Mouse (Mus musculus) erythroid progenitor cell, adult 5-6 weeks (primary cell): ENCODE measurements around the gene Alad. TPM values are rescaled to one million over a fixed set of nuclear protein-coding genes. Genes with fewer than 3 reads are reported as not detected.
"Not testable (repeated sequence)": the region's sequence is repeated elsewhere in the genome, so short reads cannot be mapped to it uniquely, and the experiment has no call there.

Source experiments
- ATAC-seq: replicated peaks from 2 replicates; pipeline ENCODE4 v1.8.0; 2016; ENCODE audit warnings: moderate number of reproducible peaks, mild to moderate bottlenecking, moderate TSS enrichment, inconsistent platforms; ENCODE audit not compliant: poor library complexity, low FRiP score, severe bottlenecking
- total RNA-seq, 2 experiments: library from RNA; stranded (forward) in 1 of 2; stranded (reverse) in 1 of 2; fragments of 150-400 nt in 1 of 2; fragments of 186-747, 209-891 nt in 1 of 2; gene quantifications; 2 replicates each; pipeline versions ENCODE4 v1.2.3 to v1.2.4; 2015 to 2017; ENCODE audit warnings: low replicate concordance in 2 of 2

Gene Alad
- total RNA-seq, 2 experiments from 2014 or later: 271 to 510 TPM

DNA sequence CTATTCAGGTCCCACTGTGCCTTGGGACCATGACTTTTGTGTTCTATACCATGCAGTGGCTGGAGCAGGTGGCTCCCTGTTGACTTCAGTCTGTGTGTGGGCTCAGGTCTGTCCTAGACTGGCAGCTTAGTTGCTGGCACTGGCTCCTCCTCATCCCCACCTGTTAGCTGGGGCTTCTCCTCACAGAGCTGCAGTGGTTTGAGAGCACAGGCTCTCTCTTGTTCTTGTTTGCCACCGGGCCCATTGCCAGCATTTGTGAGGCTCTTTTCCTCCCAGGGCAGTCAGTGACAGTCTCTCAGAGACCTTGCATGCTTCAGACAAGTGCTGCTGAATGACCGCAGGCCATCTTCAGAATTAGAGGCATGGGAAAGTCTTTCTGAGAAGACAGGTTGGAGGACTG is 27.0 kb downstream of the Alad start:
- ATAC-seq: no peak

DNA sequence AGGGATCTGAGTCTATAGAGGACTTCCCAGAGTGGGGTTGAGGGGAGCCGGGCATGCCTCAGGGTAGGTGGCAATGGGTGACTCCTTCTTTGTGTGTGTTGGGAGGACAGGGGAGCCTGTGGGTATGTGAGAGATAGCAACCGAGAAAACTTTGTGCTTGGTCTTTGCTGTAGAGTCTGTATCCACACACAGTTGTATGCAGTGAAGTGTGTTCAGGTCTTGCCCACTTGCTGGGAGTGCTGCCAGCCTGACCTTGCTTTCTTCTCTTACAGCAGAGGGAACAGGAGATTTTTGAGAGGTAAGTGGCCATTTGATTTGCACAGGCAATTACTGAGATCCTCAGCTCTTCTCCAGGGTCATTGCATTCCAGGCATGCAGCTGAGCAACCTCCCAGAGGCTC is 31.8 kb downstream of the Alad start:
- no peak for ATAC-seq

DNA sequence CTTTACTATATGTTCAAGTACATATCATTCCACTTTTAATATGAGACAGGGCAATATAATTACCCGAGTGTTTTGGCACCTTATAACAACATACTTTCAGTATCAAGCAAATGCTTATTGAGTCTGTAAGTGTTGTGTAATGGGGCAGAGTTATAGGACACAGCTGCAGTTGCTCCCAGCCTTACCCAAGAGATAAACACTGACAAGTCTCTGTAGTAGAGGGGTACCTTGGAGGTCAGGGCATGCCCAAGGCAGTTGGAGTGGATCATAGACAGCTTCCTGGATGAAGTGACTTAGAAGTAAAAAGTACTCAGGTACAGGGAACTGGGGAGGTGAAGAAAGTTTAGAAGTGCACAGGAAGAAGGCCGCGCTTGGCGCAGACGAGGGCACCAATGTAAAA is 32.5 kb downstream of the Alad start:
- no peak for ATAC-seq

DNA sequence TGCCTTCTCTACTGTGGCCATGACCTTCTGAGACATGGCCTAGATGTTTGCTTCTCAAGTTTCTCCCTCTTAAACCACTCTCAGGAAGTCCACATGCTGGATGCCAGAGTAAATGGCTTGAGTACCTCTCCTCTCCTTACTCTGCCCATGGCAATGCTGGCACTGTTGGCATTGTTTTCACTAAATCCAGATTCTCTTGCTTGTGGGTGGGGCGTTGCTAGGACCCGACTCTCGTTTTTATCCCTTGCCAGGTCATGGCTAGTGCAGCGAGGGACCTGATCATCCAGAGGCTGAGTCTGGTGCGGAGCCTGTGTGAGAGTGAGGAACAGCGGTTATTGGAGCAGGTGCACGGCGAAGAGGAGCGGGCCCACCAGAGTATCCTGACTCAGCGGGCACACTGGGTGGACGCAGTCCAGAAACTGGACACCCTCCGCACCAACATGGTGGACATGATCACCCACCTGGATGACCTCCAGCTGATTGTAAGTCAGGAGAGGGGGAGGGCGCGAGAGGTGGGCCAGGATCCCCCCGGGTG is 33.5 kb downstream of the Alad start:
- ATAC-seq: 0 out of 2 replicates have a peak, but pooled peaks have one; percentile 2

DNA sequence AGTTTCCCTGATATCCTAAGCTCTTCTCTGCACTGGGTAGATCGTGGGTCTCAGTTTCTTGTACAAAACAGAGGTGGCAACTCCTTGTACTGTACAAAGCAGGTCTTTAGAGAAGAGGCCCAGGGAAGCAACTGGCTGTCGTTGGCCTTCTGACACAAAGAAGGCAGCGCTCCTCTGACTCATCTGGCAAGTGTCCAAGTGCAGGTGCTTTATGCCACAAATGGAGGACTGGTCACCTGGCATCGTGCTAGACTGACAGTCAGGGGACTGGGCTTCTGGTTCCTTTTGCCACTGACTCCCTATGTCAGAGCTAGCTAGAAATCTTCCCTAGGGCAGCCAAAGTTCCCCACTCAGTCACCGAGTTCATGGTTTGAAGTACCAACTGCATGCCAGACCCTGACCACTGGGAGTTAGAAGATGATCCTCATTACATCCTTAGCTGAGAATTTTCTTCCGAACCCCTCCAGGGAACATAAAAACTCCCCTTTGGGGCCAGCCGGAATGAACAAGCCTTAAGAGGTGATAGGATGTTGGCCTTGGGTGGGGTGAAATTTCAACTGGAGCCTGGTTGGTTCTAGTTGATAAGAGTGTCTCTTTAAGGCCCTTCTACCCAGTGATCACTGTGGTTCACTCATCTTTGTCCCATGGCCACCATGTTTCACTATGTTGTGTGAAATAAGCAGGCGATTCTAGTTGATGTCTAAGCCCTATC is 34.1 kb downstream of the Alad start:
- ATAC-seq: peak; percentile 83

DNA sequence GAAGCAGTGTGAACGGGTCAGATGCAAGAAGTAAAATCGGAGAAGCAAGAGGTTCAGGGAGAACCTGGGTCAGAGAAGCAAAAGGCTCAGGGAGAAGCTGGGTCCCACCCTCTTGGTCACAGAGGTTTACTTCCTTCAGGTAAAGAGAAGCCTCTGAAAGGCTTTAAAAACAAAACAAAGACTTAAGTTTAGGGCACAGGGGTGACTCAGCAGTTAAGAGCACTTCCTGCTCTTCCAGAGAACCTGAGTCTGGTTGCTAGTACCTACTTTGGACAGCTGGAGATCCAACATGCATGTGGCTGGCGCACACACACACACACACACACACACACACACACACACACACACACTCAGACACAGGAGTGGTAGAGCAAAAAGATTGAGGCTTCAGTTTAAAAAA is 34.8 kb downstream of the Alad start:
- ATAC-seq: no peak

DNA sequence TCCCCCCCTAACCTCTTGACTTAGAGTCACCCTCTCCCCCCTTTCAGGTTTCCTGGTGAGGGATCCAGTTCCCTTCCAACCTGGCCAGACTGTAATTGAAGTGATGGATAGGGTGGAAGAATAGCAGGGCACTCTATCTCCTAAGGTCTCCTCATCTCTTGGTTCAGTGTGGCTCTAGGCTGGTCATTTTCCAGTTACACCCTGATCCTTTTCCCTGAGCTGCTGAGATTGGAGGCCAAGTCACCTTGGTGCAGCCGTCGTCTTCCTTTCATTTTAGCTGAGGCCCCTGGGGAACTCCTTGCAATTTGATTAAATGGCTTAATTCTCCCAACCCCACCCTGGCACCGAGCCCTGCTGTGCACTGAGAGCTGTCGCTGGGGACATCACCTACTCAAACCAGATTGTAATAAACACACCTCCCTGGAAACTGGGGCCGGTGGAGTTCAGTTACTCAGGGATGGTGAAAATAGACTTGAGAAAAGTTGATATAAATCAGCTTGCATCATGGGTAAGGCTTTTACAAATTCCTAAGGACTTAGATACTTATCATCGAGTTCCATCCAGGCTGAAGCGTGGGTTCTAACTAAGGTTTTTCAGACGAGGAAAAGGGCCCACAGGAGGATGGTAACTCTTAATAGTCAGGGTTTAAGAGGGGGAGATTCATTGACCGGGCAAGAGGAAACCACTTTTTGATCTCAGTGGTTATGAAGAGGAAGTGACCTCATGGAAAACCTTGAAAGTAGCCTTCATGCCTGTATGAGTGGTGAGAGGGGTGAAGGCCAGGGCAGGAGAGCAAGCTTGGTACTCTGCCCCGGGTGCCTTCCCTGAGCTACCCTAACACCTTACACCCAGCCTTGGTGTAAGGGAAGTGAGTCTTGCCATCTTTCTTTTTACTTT is 38.8 kb downstream of the Alad start:
- no peak for ATAC-seq

DNA sequence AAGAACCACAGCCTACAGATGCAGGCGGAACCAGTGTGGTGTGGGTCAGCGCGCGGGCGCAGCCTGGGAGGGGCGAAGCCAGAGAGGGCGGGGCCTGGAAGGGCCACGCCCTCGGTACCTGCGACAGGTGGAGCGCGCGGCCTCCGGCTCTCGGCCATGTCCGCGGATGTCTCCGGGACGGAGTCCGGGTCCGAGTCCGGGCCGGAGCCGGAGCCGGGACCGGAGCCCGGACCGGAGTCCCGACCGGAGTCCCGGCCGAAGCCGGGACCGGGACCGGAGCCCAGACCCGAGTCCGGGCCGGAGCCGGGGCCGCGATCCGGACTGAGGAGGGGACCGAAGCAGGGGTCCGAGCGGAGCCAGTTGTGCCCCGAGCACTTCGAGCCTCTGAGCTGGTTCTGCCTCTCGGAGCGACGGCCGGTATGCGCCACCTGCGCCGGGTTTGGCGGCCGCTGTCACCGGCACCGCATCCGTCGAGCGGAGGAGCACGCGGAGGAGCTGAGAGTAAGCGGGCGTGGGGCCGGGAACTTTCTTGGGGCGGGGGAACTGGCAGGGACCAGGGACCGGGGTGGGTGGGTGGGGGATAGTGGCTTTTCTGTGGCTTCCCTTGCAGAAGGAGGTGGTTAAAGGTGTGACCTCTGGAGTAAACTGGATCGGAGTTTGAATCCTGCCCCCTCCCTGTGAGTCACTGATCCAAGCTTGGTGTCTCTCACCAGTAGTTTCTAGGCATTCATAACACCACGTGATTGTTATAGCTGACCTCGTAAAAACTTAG is 39.6 kb downstream of the Alad start, which contains the start of gene Bspry:
TSS of gene Bspry (plus strand) at position 117 of the 772 bp plus-strand sequence.
- ATAC-seq: peak; percentile 69

DNA sequence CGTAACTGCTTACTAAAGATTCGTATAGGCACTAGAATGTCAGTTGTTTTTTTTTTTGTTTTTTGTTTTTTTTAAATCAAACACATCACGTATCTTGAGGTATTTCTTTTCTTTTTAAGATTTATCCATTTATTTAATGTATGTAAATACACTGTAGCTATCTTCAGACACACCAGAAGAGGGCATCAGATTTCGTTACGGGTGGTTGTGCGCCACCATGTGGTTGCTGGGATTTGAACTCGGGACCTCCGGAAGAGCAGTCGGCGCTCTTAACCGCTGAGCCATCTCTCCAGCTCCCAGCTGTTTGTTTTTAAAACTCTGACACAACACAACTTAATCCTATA is 40.2 kb downstream of the Alad start:
- ATAC-seq: not testable (repeated sequence)

DNA sequence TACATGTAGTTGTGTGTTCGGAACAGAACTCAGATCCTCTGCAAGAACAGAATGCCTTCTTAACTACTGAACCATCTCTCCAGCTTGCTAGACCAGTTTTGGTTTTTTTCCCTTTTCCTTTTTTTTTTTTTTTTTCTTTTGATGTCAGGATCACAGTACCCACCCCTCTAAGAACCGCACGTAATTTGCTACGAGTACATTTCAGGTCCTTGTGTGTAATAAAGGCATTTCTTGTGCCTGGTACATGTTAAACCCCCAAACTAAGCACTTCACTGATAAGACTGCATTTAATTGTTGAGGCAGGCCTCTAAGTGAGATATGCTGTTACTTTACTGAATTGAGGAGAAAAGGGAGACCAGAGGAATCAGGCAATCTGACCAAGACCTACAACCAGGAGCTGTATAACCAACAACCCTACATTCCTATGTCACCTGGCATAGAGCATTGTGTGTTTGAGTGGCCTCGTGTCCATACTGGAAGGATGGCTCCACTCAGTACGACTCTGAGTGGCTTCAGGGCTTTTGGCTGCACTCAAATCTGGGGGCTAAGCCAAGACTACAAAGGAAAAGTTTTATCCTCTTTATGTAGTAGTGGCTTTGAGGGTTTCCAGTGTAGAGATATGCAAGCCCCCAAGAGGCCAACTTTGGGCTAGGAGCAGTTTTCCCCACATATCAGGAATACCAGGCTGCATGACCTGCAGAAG is 42.0 kb downstream of the Alad start:
- no peak for ATAC-seq

DNA sequence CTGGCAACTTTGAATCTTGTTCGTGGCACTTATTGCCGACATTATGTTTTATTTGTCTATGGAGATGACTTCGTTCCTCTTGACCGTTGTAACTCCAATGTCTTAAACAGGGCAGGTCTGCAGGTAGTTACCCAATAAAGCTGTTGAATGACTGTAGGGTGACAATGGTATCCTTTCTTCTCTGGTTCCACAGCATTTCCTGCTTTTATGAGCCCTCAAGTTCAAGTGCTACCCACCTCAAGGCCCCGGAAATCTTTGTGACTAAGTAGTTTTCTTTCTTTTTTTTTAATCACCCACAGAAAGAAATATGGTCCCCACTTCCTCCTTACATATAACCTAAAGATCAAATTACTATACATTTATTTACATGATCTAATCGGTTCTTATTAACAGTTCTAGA is 43.9 kb downstream of the Alad start:
- ATAC-seq: no peak

DNA sequence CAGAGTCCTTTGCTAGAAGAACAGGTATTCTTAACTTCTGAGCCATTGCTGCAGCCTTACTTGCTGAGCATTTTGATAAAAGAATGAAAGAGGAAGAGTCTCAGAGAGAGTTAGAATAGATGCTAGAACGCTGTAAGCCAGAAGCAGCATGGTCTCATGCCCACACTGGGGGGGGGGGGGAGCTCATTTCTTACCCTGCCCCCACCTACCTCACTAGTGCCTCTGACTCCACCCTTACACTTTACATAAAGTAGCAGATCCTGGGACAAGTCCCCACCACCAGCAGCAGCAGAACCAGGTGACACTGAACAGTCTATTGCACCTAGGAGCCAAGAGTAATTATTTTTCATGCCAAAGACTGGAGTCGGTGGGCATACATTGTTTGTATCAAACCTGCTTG is 44.6 kb downstream of the Alad start:
- ATAC-seq: no peak

DNA sequence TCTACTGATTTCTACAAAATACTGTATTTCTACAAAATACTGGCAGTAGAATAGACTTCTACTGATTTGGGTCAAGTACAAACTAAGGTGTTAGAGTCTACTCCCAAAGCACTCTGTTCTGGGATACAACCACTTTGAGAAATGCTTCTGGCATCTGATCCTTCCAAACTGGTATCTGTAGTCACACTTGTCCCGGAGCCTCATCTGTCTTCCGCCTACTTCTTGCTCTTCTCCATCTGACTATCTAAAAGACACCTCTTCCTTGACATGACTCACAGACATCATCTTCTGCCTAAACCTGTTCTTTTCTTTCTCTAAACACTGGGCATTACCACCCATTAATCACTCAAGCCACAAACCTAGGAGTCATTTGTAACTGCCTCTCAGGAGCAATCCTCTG is 47.6 kb downstream of the Alad start:
- no peak for ATAC-seq

DNA sequence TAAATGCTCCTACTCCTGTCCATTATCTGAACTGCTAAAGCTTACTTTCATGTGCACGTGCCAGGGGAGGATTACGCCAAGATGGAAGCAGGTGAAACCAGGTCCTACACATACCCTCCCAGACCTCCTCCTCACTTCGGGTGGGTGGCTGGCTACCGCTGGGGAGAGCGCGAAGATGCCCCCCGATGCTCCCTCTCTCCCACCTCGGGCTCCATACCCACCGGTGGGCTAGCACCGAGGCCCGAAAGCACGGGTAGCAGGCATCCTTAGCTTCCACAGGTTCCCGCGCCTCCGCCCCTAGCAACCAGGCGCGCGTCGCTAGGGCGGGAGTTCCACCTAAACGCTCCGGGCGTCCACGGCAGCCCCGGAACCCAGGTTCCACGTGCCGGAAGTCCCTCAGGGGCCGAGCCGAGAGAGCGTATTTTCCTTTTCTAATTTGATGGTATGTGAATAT is 49.1 kb downstream of the Alad start, which contains the start of gene Wdr31:
TSS of gene Wdr31 (minus strand) at position 299 of the 454 bp plus-strand sequence.
- ATAC-seq: peak; percentile 99

DNA sequence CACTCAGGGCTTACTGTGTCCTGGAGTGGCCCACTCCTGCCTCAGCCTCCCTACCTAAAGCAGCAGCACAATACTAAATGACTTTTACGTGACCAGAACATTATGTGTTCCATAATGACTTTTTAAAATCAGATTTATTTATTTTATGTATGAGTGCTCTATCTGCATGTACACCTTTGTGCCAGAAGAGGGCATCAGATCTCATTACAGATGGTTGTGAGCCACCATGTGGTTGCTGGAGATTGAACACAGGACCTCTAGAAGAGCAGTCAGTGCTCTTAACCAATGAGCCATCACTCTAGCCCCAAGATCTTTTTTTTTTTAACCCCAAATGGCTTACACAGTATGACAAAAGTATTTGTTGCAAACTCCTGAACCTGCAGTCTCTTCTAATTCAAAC is 51.6 kb downstream of the Alad start:
- ATAC-seq: no peak

DNA sequence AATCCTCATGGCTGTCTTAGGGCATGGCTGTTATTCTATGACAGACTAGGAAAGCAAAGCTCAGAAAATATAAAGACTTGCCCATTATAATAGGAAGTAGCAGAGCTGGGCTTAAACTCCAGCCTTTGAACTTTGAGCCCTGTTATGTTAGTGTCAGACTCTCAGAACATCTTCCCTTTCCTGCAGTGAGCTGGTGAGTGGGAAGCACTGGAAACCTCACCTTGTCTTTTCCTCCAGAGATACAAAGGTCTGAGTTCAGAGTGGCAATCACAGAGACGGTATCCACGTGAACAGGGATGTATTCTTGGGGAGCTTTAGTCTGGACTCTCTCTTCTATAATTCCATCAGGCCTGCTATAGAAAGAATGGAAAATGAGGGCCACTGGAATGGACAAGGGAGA is 56.6 kb downstream of the Alad start:
- ATAC-seq: no peak

DNA sequence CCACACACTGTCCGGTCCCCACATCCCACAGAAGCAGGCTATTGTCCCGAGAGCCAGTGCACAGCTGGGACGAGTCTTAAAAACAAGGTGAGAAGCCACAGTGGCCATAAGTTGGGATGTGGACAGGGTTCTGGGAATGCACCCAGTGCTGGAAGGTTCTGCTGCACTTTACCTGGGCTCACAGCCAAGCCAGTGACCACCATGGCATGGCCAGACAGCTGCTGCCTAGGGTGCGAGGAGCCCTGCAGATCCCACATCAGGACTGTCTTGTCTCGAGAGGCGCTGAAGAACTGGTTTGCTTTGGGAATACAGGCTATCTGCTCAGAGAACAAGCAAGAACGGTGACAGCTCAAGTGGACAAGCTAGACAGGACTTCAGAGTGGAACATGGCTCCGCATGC is 59.4 kb downstream of the Alad start:
- ATAC-seq: no peak
